Mouse (Mus musculus) CH12.LX (cell line): ENCODE data around the gene Znfx1. TPM values are rescaled to one million over a fixed set of nuclear protein-coding genes. Genes with fewer than 3 reads are reported as not detected.

Experiments
- DNase-seq: peaks from one replicate; pipeline ENCODE4 v3.0.0-alpha.2; 2013; ENCODE audit errors: extremely low read depth
- H3K27ac ChIP-seq: 2 replicates; pipeline ENCODE4 v1.5.1; 2012; ENCODE audit warnings: low read depth, mild to moderate bottlenecking, control low read depth, moderate library complexity; ENCODE audit not compliant: insufficient read depth
- H3K27me3 ChIP-seq: replicated peaks from 2 replicates; pipeline ENCODE3; 2012; ENCODE audit warnings: inconsistent platforms
- H3K36me3 ChIP-seq, 2 experiments: replicated peaks in 1 of 2; 2 replicates each; pipeline versions ENCODE3 to v1.6.1; 2012; ENCODE audit warnings: inconsistent platforms in 1 of 2, low read length in 1 of 2, mild to moderate bottlenecking in 1 of 2, mixed read lengths in 1 of 2, moderate library complexity in 1 of 2; ENCODE audit not compliant: control insufficient read depth in 1 of 2, insufficient read depth in 1 of 2
- H3K4me1 ChIP-seq, 2 experiments: 2 replicates each; pipeline ENCODE4 v1.6.1; 2012; ENCODE audit warnings: inconsistent platforms in 1 of 2, moderate library complexity in 1 of 2; ENCODE audit not compliant: insufficient read depth in 2 of 2, control insufficient read depth in 1 of 2
- H3K4me2 ChIP-seq: 2 replicates; pipeline ENCODE4 v1.6.1; 2012; ENCODE audit warnings: low read depth, mild to moderate bottlenecking, control low read depth; ENCODE audit not compliant: poor library complexity, insufficient read depth, severe bottlenecking
- H3K4me3 ChIP-seq, 3 experiments: fragments of 150-350 bp in 1 of 3; sonication (generic) in 1 of 3; replicated peaks in 1 of 3; 2 replicates each; pipeline versions ENCODE3 to v1.5.1; 2011 to 2012; ENCODE audit warnings: low read depth in 2 of 3, low read length in 2 of 3, mild to moderate bottlenecking in 2 of 3, moderate library complexity in 2 of 3, control low read depth in 1 of 3, improper control_type of control experiment in 1 of 3, inconsistent platforms in 1 of 3, mixed read lengths in 1 of 3; ENCODE audit not compliant: poor library complexity in 1 of 3
- H3K79me2 ChIP-seq: replicated peaks from 2 replicates; pipeline ENCODE4 v1.6.1; 2012; ENCODE audit warnings: mild to moderate bottlenecking, moderate library complexity; ENCODE audit not compliant: control insufficient read depth, poor library complexity, insufficient read depth, severe bottlenecking; ENCODE audit errors: extremely low read depth
- H3K9ac ChIP-seq: 2 replicates; pipeline ENCODE4 v1.6.1; 2012; ENCODE audit warnings: low read depth, mild to moderate bottlenecking, control low read depth, moderate library complexity; ENCODE audit not compliant: insufficient read depth
- H3K9me3 ChIP-seq: replicated peaks from 2 replicates; pipeline ENCODE3; 2012; ENCODE audit warnings: low read length, inconsistent platforms, mixed read lengths
- BHLHE40 ChIP-seq: IDR thresholded peaks from 2 replicates; pipeline ENCODE4 v1.6.1; 2011; ENCODE audit warnings: mild to moderate bottlenecking, low read depth, low read length, improper control_type of control experiment
- CHD1 ChIP-seq: IDR thresholded peaks from 2 replicates; pipeline ENCODE4 v1.6.1; 2012; ENCODE audit warnings: low read depth, low read length, improper control_type of control experiment, inconsistent platforms
- CTCF ChIP-seq, 2 experiments: IDR thresholded peaks in 1 of 2; conservative IDR thresholded peaks in 1 of 2; 2 replicates each; pipeline ENCODE4 v1.5.1; 2011 to 2012; ENCODE audit warnings: low read depth in 2 of 2, low read length in 2 of 2, improper control_type of control experiment in 1 of 2, inconsistent platforms in 1 of 2, mild to moderate bottlenecking in 1 of 2, moderate library complexity in 1 of 2
- E2F4 ChIP-seq: IDR thresholded peaks from 2 replicates; pipeline ENCODE4 v1.6.1; 2011; ENCODE audit warnings: low read depth, low read length, improper control_type of control experiment; ENCODE audit not compliant: insufficient replicate concordance
- ELF1 ChIP-seq: IDR thresholded peaks from 2 replicates; pipeline ENCODE4 v1.6.1; 2014; ENCODE audit warnings: low read depth, mild to moderate bottlenecking, inconsistent platforms, low read length, improper control_type of control experiment
- EP300 ChIP-seq: IDR thresholded peaks from 2 replicates; pipeline ENCODE4 v1.6.1; 2011; ENCODE audit warnings: low read length, improper control_type of control experiment
- ETS1 ChIP-seq: conservative IDR thresholded peaks from 2 replicates; pipeline ENCODE4 v1.6.1; 2012; ENCODE audit warnings: low read depth, mild to moderate bottlenecking, inconsistent platforms, low read length, improper control_type of control experiment, moderate library complexity
- GABPA ChIP-seq: IDR thresholded peaks from 2 replicates; pipeline ENCODE4 v1.6.1; 2012; ENCODE audit warnings: low read depth, low read length, improper control_type of control experiment, inconsistent platforms; ENCODE audit not compliant: insufficient replicate concordance
- HCFC1 ChIP-seq: IDR thresholded peaks from 2 replicates; pipeline ENCODE4 v1.6.1; 2012; ENCODE audit warnings: low read depth, mild to moderate bottlenecking, inconsistent platforms, low read length, improper control_type of control experiment
- IRF4 ChIP-seq: IDR thresholded peaks from 2 replicates; pipeline ENCODE4 v1.6.1; 2014; ENCODE audit warnings: low read depth, mild to moderate bottlenecking, inconsistent platforms, low read length, improper control_type of control experiment
- JUN ChIP-seq: IDR thresholded peaks from 2 replicates; pipeline ENCODE4 v1.6.1; 2011; ENCODE audit warnings: low read depth, mild to moderate bottlenecking, low read length, improper control_type of control experiment, moderate library complexity; ENCODE audit not compliant: insufficient read depth
- JUND ChIP-seq: conservative IDR thresholded peaks from 2 replicates; pipeline ENCODE4 v1.6.1; 2011; ENCODE audit warnings: low read depth, low read length, improper control_type of control experiment
- KAT2A ChIP-seq: IDR thresholded peaks from 2 replicates; pipeline ENCODE4 v1.6.1; 2012; ENCODE audit warnings: low read length, improper control_type of control experiment, inconsistent platforms; ENCODE audit not compliant: insufficient replicate concordance
- MAFK ChIP-seq: IDR thresholded peaks from 2 replicates; pipeline ENCODE4 v1.6.1; 2011; ENCODE audit warnings: low read length, improper control_type of control experiment; ENCODE audit not compliant: insufficient replicate concordance
- MAX ChIP-seq: IDR thresholded peaks from 2 replicates; pipeline ENCODE4 v1.6.1; 2011; ENCODE audit warnings: low read length, improper control_type of control experiment
- MAZ ChIP-seq: IDR thresholded peaks from 2 replicates; pipeline ENCODE4 v1.6.1; 2012; ENCODE audit warnings: low read depth, mild to moderate bottlenecking, inconsistent platforms, low read length, improper control_type of control experiment, moderate library complexity
- MEF2A ChIP-seq: IDR thresholded peaks from 2 replicates; pipeline ENCODE4 v1.6.1; 2014; ENCODE audit warnings: low read depth, mild to moderate bottlenecking, inconsistent platforms, low read length, improper control_type of control experiment, borderline replicate concordance
- MXI1 ChIP-seq: IDR thresholded peaks from 2 replicates; pipeline ENCODE4 v1.6.1; 2011; ENCODE audit warnings: mild to moderate bottlenecking, low read depth, low read length, improper control_type of control experiment
- MYC ChIP-seq: IDR thresholded peaks from 2 replicates; pipeline ENCODE4 v1.6.1; 2011; ENCODE audit warnings: low read depth, mild to moderate bottlenecking, improper control_type of control experiment, low read length
- NELFE ChIP-seq: IDR thresholded peaks from 2 replicates; pipeline ENCODE4 v1.6.1; 2011; ENCODE audit warnings: low read depth, low read length, improper control_type of control experiment
- NRF1 ChIP-seq: IDR thresholded peaks from 2 replicates; pipeline ENCODE4 v1.6.1; 2014; ENCODE audit warnings: low read depth, mild to moderate bottlenecking, inconsistent platforms, low read length, improper control_type of control experiment, moderate library complexity
- PAX5 ChIP-seq: IDR thresholded peaks from 2 replicates; pipeline ENCODE4 v1.6.1; 2012; ENCODE audit warnings: low read length, inconsistent platforms, mixed read lengths
- POLR2A ChIP-seq: IDR thresholded peaks from 2 replicates; pipeline ENCODE4 v1.6.1; 2011; ENCODE audit warnings: low read depth, mild to moderate bottlenecking, improper control_type of control experiment, low read length
- POLR2AphosphoS2 ChIP-seq: IDR thresholded peaks from 2 replicates; pipeline ENCODE4 v1.6.1; 2011; ENCODE audit warnings: low read depth, low read length, improper control_type of control experiment
- RAD21 ChIP-seq: IDR thresholded peaks from 2 replicates; pipeline ENCODE4 v1.6.1; 2011; ENCODE audit warnings: low read depth, mild to moderate bottlenecking, low read length, improper control_type of control experiment, moderate library complexity
- RCOR1 ChIP-seq: conservative IDR thresholded peaks from 2 replicates; pipeline ENCODE4 v1.6.1; 2012; ENCODE audit warnings: low read depth, mild to moderate bottlenecking, inconsistent platforms, low read length, improper control_type of control experiment
- SIN3A ChIP-seq: IDR thresholded peaks from 2 replicates; pipeline ENCODE4 v1.6.1; 2012; ENCODE audit warnings: low read length, improper control_type of control experiment, inconsistent platforms
- SMC3 ChIP-seq: IDR thresholded peaks from 2 replicates; pipeline ENCODE4 v1.6.1; 2011; ENCODE audit warnings: low read depth, low read length, improper control_type of control experiment
- TBP ChIP-seq: conservative IDR thresholded peaks from 2 replicates; pipeline ENCODE4 v1.6.1; 2011; ENCODE audit warnings: low read depth, low read length, improper control_type of control experiment
- TCF12 ChIP-seq: IDR thresholded peaks from 2 replicates; pipeline ENCODE4 v1.6.1; 2014; ENCODE audit warnings: low read depth, mild to moderate bottlenecking, inconsistent platforms, low read length, improper control_type of control experiment
- UBTF ChIP-seq: IDR thresholded peaks from 2 replicates; pipeline ENCODE4 v1.6.1; 2012; ENCODE audit warnings: low read depth, mild to moderate bottlenecking, inconsistent platforms, low read length, improper control_type of control experiment, moderate library complexity
- USF1 ChIP-seq: IDR thresholded peaks from 2 replicates; pipeline ENCODE4 v1.6.1; 2014; ENCODE audit warnings: low read depth, mild to moderate bottlenecking, inconsistent platforms, low read length, improper control_type of control experiment
- USF2 ChIP-seq: conservative IDR thresholded peaks from 2 replicates; pipeline ENCODE4 v1.6.1; 2011; ENCODE audit warnings: low read depth, low read length, improper control_type of control experiment
- ZC3H11A ChIP-seq: IDR thresholded peaks from 2 replicates; pipeline ENCODE4 v1.6.1; 2012; ENCODE audit warnings: low read depth, mild to moderate bottlenecking, inconsistent platforms, low read length, improper control_type of control experiment
- ZKSCAN1 ChIP-seq: IDR thresholded peaks from 2 replicates; pipeline ENCODE4 v1.6.1; 2012; ENCODE audit warnings: low read depth, inconsistent platforms, low read length, improper control_type of control experiment, borderline replicate concordance
- ZMIZ1 ChIP-seq: IDR thresholded peaks from 2 replicates; pipeline ENCODE4 v1.6.1; 2012; ENCODE audit warnings: low read depth, mild to moderate bottlenecking, inconsistent platforms, low read length, improper control_type of control experiment
- ZNF384 ChIP-seq: IDR thresholded peaks from 2 replicates; pipeline ENCODE4 v1.6.1; 2012; ENCODE audit warnings: low read depth, low read length, improper control_type of control experiment, inconsistent platforms
- dilution Hi-C: fragments of 300-500 bp; cut with MboI; formaldehyde crosslinking; loops from 2 replicates; pipeline ENCODE4 v1.14.3; 2020; ENCODE audit warnings: low sequenced_read_pairs; ENCODE audit not compliant: extremely low pct_unique_long_range_greater_than_20kb, extremely low pct_ligation_motif_present
- in situ Hi-C: fragments of 300-500 bp; cut with MboI; formaldehyde crosslinking; loops from 3 replicates; pipeline ENCODE4 v1.14.3; 2019; ENCODE audit warnings: low sequenced_read_pairs, low pct_ligation_motif_present, low pct_unique_long_range_greater_than_20kb, mixed read lengths
- polyA plus RNA-seq: library from polyadenylated mRNA; unstranded; fragments of >175 nt; gene quantifications from 2 replicates; pipeline ENCODE4 v1.2.1, GENCODE M21; 2012; ENCODE audit warnings: low read depth; ENCODE audit not compliant: insufficient read length
- total RNA-seq, 2 experiments: library from RNA; depleted of rRNA; stranded (reverse); fragments of 300-350 nt in 1 of 2; fragments of >200 nt in 1 of 2; gene quantifications; 2 replicates each; pipeline ENCODE4 v1.2.3; 2012 to 2014

Gene Znfx1
- total and polyA plus RNA-seq, 3 experiments = 5.1 to 9.0 (median 8.1) TPM

DNA sequence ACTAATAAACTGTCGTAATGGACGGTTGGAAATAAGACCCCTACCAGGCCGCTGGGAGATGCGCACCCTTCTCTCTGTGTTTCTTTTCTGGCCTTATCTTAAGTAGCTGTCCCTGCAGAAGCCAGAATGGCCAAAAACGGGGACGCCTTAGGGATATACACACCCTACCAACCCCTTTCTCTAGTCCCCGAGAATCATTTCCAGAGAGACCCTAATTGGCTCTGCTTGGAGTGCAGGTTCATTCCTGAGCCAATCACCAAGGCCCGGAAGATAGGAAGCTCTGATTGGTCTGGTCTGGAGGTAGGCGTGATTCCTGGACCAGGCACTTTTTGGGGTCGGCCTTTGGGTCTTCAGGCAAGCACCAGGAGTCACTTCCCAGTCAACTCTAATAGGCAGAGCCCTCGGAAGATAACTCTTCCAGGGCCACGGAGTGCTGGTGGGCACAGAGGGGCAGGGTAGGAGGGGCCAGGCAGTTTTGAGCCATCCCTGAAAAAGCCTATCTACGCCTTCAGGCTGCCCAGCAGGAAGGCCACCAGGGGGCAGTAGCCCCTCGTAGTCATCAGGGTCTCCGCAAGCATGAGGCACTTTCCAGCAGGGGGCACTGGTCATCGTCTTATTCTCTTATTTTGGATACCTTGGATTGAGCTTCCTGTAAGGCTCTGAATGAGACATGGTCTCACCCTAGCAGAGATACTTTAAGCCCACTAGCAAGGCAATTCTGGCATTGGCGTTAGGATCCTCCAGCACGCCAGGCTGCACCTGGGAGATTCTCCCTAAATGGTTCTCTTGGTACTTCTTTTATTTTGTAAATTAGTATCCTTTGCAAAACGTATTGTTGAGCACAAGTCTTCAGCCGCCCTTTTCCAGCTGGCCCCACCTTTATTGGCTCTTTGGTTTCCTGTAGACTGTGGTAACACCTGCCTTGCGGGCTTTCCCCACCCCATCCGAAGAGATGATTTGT lies 9.1 kb upstream of the Znfx1 start:
- H3K4me3 ChIP-seq = peak overlapping the region; percentile 53 to 60 (median 59)
- peaks cover 2 to 23% of the 10 kb centered on the region in 2 experiments; a peak in 3 of 4 replicates for H3K4me1 ChIP-seq
- H3K79me2 ChIP-seq = no peaks in the 10 kb centered on the region
- H3K36me3 ChIP-seq = no peaks in the 10 kb centered on the region
- H3K9ac ChIP-seq = peak overlapping the region; percentile 65
- peaks cover 2% of the 10 kb centered on the region for H3K27me3 ChIP-seq
- in situ Hi-C loops = loop anchor here (5.0 kb wide), 2 partner anchors 40 to 140 kb away; no protein-coding TSS in a partner anchor
- peak; percentile 97 for DNase-seq
- H3K27ac ChIP-seq = no peak overlapping the region
- dilution Hi-C loops = no loop called here
- H3K9me3 ChIP-seq = peaks cover 5% of the 10 kb centered on the region
- H3K4me2 ChIP-seq = peak overlapping the region; percentile 81
- TF ChIP-seq MXI1 = 0 out of 2 replicates have a peak, but pooled peaks have one; percentile 36
- TF ChIP-seq MYC = peak; percentile 86
- peak; percentile 44; the same call in 1 of the 2 replicates for TF ChIP-seq E2F4
- no peak for TF ChIP-seq ZMIZ1
- TF ChIP-seq NRF1 = 0 out of 2 replicates have a peak, but pooled peaks have one; percentile 11
- TF ChIP-seq GABPA = no peak
- TF ChIP-seq ETS1 = no peak
- TF ChIP-seq RAD21 = peak; percentile 100
- peak; percentile 99 for TF ChIP-seq ZC3H11A
- TF ChIP-seq USF1 = no peak
- peak; percentile 74; the same call in 1 of the 2 replicates for TF ChIP-seq MAX
- TF ChIP-seq MAZ = no peak
- peak; percentile 100 for TF ChIP-seq SMC3
- TF ChIP-seq KAT2A = no peak; the same call in 1 of the 2 replicates
- peak; percentile 70; the same call in 1 of the 2 replicates for TF ChIP-seq SIN3A
- no peak for TF ChIP-seq ZNF384
- no peak for TF ChIP-seq MAFK
- no peak; the same call in 1 of the 2 replicates for TF ChIP-seq JUND
- peak; percentile 59; the same call in 1 of the 2 replicates for TF ChIP-seq ELF1
- no peak for TF ChIP-seq ZKSCAN1
- peak; percentile 19; the same call in 1 of the 2 replicates for TF ChIP-seq TCF12
- TF ChIP-seq RCOR1 = 0 out of 2 replicates have a peak, but pooled peaks have one; percentile 46
- TF ChIP-seq NELFE = peak; percentile 85
- TF ChIP-seq BHLHE40 = peak; percentile 29; the same call in 1 of the 2 replicates
- TF ChIP-seq HCFC1 = peak; percentile 4; the same call in 1 of the 2 replicates
- no peak for TF ChIP-seq UBTF
- TF ChIP-seq MEF2A = peak; percentile 71
- TF ChIP-seq JUN = no peak
- no peak for TF ChIP-seq CHD1
- peak; percentile 85 for TF ChIP-seq POLR2A
- no peak for TF ChIP-seq USF2
- TF ChIP-seq TBP = peak; percentile 80; the same call in 1 of the 2 replicates
- peak; percentile 48 for TF ChIP-seq IRF4
- TF ChIP-seq PAX5 = no peak
- peak; percentile 91 to 100 for TF ChIP-seq CTCF (conservative IDR thresholded peaks at IDR 0.05 in 1 of 2, IDR thresholded peaks at IDR 0.05 in 1 of 2; ENCODE audit: low read depth in 2 of 2, low read length in 2 of 2)
- no peak for TF ChIP-seq EP300
- no peak for TF ChIP-seq POLR2AphosphoS2
